Mouse (Mus musculus): ENCODE measurements around the gene Fli1. TPM values are rescaled to one million over a fixed set of nuclear protein-coding genes. Genes with fewer than 3 reads are reported as not detected.
A peak's percentile ranks its signal among the peaks of the same experiment; 100 is the strongest.

Gene Fli1
- polyA plus RNA-seq, 1 experiment from 2014 or later, result 31.0 TPM

DNA sequence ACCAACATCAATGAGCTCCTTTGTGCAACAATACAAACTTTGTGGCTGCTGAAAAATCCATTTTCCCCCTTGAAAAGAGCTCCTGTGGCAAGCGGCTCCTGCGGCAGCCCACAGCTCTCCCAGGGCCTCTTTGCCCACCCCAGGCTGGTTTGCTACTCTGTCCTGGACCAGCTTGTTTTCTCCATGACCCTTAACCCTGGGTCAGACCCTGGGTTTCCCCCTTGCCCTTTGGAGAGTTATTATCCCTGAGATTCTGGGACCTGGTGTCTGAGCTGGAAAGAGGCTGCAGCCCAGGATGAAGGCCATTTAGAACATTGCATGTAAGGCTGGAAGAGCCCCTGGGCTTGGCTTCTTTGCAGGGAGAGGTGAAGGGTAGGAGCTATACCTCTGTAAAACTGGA is 4.1 kb upstream of the Fli1 start:
- H3K27me3 ChIP-seq, result peaks cover 43% of the 10 kb centered on the region
- no peak overlapping the region for H3K9ac ChIP-seq
- no peak for ATAC-seq (replicated peaks; ENCODE audit: low FRiP score)
- no peak overlapping the region for H3K27ac ChIP-seq
- no peaks in the 10 kb centered on the region for H3K36me3 ChIP-seq
- H3K4me3 ChIP-seq (replicated peaks), result no peak overlapping the region
- H3K4me2 ChIP-seq, result no peak overlapping the region
- peaks cover 88% of the 10 kb centered on the region for H3K4me1 ChIP-seq
- WGBS, result 77% methylated on average over 2 of the region's 2 CpGs
- H3K9me3 ChIP-seq (replicated peaks), result no peaks in the 10 kb centered on the region

DNA sequence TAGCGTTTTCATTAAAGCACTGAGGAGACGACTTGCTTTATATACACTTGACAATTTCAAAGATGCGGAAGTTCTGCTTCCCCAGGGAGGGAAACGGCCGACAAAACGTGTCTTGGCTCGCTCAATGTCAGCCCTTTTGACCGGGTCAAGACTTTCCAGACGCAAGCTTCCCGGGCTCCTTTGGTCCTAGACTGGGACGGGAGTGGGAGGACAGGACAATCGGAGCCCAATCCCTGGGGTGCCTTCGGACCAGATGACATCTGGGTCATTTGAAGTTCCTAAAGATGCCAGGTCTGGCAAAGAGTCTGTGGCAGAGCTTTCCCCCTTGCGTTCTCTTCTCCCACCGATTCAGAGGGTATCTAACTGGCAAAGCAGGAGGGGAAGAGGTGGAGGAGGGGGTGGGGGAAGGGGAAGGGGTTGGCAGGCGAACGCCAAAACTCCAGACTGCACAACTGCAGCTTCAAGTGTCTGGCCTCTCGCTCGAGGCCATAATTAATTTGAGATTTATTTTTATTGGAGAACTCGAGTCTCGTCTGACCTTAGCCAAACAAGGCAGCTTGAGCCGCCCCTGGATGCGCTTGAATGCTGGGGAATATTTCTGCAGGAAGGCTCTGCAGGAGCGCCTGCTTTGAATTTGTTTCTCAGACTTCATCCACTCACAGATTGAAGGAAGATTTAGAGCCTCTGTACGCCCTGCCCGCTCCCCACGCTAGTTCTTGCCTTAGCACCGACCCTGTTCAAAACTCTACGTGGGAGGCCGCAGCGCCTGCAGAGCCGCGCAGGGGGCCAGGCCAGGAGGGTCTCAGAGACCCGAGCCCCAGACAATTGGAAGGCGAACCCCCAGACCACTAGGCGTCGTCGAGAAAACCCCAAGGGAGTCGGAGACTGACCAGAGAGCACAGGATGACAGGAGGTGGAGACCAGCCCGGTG is 2.3 kb upstream of the Fli1 start:
- Histone ChIP-seq H3K4me1 (peaks cover 93% of the 10 kb centered on the region), H3K27ac (peak overlapping the region; percentile 90), H3K9me3 (replicated peaks) (no peaks in the 10 kb centered on the region), H3K9ac (no peak overlapping the region), H3K36me3 (no peaks in the 10 kb centered on the region), H3K4me3 (replicated peaks) (peak overlapping the region; percentile 25), H3K27me3 (peaks cover 53% of the 10 kb centered on the region), H3K4me2 (peak overlapping the region; percentile 95)
- ATAC-seq (replicated peaks; ENCODE audit: low FRiP score), result peak; percentile 53
- 3% methylated on average over 40 of the region's 40 CpGs for WGBS

DNA sequence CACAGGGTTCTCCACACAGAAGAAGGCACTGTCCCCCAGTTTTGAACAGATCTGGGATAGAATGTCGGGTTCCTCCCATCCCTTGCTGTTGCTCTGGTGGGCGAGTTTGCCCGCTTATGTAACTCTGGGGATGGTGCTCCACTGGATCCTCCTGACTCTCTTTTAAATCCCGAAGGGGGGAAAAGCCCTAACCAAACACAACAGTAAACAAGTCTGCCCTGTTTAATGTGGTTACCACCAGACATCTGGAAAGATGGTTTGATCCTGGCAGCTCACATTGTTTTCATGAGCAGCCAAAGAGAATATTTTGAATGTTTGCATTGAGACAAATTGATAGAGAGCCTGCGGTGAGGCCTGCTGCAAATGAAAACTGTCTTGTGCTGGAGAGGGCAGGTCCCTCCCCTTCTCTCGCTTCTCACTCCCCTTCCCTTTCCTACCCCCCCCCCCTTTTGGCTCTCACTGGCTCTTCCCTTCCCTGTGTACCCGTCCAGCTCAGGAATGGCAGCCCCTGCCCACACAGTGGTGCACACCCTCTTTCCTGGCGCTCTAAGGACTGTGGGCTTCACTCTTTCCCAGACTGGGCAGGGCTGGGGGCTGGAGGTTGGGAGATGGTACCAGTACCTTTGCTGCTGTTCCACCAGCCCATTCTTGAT is 1.4 kb upstream of the Fli1 start:
- Histone ChIP-seq H3K4me2 (peak overlapping the region; percentile 95), H3K27ac (peak overlapping the region; percentile 90), H3K4me1 (peaks cover 90% of the 10 kb centered on the region), H3K9me3 (replicated peaks) (no peaks in the 10 kb centered on the region), H3K27me3 (peaks cover 60% of the 10 kb centered on the region), H3K36me3 (no peaks in the 10 kb centered on the region), H3K9ac (no peak overlapping the region), H3K4me3 (replicated peaks) (peak overlapping the region; percentile 74)
- WGBS, result 16% methylated on average over 8 of the region's 8 CpGs
- ATAC-seq (replicated peaks; ENCODE audit: low FRiP score), result no peak

DNA sequence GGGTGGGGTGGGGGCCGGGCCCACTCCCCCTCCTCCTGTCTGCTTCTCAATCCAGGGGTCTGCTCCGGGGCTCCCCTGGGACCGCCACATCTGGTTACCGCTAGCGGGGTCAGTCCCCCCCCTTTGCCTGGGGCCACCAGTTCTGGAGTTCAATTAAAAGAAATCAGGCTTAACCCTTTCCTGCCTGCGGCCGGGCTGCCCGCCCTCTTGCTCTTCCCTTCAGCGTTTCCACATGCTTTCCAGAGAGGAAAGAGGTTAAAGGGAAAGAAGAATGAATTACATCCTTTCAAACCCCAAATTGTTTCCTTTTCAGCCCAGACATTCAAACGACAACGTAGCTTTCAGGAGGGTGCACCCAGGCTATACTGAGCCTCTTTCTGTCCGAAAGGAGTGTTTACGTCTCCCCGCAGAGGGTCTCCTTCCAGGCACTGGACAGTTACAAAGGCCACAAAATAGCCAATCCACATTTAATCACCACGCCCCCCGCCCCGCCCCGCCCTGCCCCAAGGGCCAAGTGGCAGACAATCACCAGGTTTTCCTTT is 450 bp upstream of the Fli1 start:
- ATAC-seq (replicated peaks; ENCODE audit: low FRiP score), result no peak
- Histone ChIP-seq H3K9ac (peak overlapping the region; percentile 53), H3K4me1 (peaks cover 91% of the 10 kb centered on the region)

DNA sequence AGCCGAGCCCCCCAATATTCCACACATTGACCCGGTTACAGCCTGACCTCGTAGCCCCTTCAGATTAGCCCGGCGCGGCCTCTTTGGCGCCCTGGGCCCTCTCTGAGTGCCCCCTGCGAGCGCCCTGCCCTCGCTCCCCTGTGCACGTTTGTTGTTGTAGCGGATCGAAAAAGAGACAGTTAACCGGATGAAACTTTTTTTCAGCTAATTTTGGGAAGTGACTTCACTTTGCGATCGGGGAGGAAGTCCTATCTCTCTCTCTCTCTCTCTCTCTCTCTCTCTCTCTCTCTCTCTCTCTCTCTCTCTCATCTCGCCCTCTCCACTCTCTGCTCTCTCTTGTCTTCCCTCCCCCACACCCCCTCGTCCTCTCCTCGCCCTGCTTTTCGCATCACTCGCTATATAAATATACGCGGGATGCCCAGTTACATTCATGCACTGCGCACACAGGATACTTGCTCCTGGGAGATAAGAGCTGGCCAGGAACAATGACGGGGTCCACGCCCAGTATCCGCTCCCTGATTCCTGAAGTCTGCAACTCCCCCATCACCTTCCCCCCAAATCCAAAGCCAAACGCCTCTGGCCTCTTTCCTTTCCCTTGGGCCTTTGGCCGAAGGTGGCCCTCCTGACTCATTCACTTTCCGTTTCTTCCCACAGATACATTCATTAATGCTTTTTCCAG is 1.3 kb downstream of the Fli1 start:
- Histone ChIP-seq H3K27ac (peak overlapping the region; percentile 90), H3K4me3 (replicated peaks) (peak overlapping the region; percentile 74), H3K4me1 (peaks cover 76% of the 10 kb centered on the region), H3K27me3 (peaks cover 59% of the 10 kb centered on the region), H3K9me3 (replicated peaks) (no peaks in the 10 kb centered on the region), H3K36me3 (no peaks in the 10 kb centered on the region), H3K4me2 (peak overlapping the region; percentile 95), H3K9ac (peak overlapping the region; percentile 82)
- under 1% methylated on average over 30 of the region's 30 CpGs for WGBS
- no peak for ATAC-seq (replicated peaks; ENCODE audit: low FRiP score)

More for the DNA sequence above, 450 bp upstream of the Fli1 start:
- Histone ChIP-seq H3K27me3 (peaks cover 64% of the 10 kb centered on the region), H3K4me2 (peak overlapping the region; percentile 95), H3K27ac (peak overlapping the region; percentile 90), H3K36me3 (no peaks in the 10 kb centered on the region), H3K4me3 (replicated peaks) (peak overlapping the region; percentile 74), H3K9me3 (replicated peaks) (no peaks in the 10 kb centered on the region)
- under 1% methylated on average over 18 of the region's 18 CpGs for WGBS

DNA sequence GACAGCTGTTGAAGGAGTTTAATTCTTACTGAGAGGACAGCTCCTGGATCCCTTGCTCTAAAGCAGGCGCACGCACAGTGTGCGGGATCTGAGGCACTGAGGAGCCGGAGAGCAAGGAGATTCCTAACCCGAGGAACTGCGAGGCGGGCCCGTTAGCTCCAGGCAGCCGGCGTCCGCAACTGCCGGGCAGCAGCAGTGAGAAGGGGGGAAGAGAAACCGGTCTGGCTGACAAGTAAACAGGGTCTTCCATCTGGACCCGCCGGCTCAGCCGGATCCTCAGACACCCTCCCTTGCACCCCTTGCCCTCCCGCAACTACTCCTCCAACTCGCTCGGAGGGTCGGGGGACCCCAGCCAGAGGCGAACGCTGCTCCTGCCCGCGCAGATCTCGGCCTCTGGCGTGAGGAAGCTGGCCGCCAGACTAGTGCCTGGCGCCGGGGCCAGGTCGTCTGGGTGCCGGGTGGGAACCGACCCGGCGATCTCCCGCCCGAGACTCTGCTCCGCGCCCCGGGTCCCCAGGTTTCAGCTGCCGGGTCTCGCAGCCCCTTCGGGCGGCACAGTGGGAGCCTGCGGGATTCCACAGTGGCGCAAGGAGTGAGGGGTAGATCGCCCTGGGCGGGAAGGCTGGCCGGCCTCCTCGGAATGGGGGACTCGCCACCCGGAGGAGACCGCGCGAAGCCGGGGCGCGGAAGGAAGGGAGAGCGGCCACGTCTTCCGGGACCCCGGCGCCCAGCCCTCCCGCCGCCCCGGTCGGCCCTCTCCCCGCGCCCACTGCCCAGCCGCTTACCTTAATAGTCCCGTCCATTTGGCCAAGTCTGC is 2.0 kb downstream of the Fli1 start:
- Histone ChIP-seq H3K9me3 (replicated peaks) (no peaks in the 10 kb centered on the region), H3K4me3 (replicated peaks) (peak overlapping the region; percentile 74), H3K27me3 (peaks cover 51% of the 10 kb centered on the region), H3K27ac (peak overlapping the region; percentile 90), H3K9ac (peak overlapping the region; percentile 82), H3K4me2 (peak overlapping the region; percentile 95), H3K36me3 (no peaks in the 10 kb centered on the region), H3K4me1 (peaks cover 68% of the 10 kb centered on the region)
- ATAC-seq (replicated peaks; ENCODE audit: low FRiP score), result 0 out of 2 replicates have a peak, but pooled peaks have one; percentile 8
- under 1% methylated on average over 61 of the region's 70 CpGs for whole genome bisulfite sequencing

DNA sequence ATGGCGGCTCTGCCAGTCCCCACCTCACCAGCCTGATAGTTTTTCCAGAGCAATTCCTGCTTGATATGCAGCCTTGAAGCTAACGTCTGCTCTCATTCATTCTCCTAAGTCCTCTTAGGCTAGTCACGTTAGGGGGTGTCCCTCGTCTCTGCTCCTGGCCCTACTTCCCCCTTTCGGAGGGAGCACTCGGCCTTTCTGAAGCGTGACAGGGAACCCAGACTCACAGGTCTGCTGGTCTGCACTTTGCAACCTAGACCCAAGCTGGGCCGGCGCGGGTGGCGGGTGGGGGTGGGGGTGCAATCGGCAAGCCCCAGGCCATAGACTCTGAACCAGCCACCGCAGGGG is 2.6 kb downstream of the Fli1 start:
- H3K4me2 ChIP-seq, result peak overlapping the region; percentile 95
- peaks cover 62% of the 10 kb centered on the region for H3K4me1 ChIP-seq
- H3K27ac ChIP-seq, result peak overlapping the region; percentile 90
- peaks cover 47% of the 10 kb centered on the region for H3K27me3 ChIP-seq
- H3K4me3 ChIP-seq (replicated peaks), result peak overlapping the region; percentile 74
- no peaks in the 10 kb centered on the region for H3K9me3 ChIP-seq (replicated peaks)
- ATAC-seq (replicated peaks; ENCODE audit: low FRiP score), result peak; percentile 26; the same call in 1 of the 2 replicates
- 2% methylated on average over 13 of the region's 13 CpGs for WGBS
- H3K9ac ChIP-seq, result peak overlapping the region; percentile 82
- H3K36me3 ChIP-seq, result no peaks in the 10 kb centered on the region

DNA sequence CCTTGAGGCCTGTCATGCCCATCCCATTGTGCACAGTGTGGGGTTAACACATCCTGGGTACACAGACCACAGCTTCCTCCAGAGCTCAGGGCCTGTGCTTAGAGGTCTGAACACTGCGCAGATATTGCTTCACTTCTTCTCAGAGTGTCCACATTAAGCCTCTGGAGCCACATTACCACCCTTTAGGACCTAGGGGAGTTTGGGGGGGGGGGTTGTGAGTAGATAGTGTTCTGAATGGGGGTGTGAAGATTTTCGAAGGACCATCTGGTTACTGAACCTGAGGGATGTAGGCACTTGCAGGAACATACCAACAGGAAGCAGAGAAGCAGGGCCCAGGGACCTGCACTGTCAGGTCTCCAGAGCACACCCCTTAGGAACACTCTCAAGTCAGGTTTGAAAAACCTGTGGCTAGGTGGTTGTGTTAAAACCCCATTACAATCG is 3.3 kb downstream of the Fli1 start:
- Histone ChIP-seq H3K4me2 (peak overlapping the region; percentile 95), H3K36me3 (no peaks in the 10 kb centered on the region), H3K9ac (no peak overlapping the region), H3K27me3 (peaks cover 46% of the 10 kb centered on the region), H3K4me3 (replicated peaks) (peak overlapping the region; percentile 74), H3K9me3 (replicated peaks) (no peaks in the 10 kb centered on the region), H3K4me1 (peaks cover 56% of the 10 kb centered on the region), H3K27ac (no peak overlapping the region)
- 37% methylated on average over 3 of the region's 3 CpGs for WGBS
- no peak for ATAC-seq (replicated peaks; ENCODE audit: low FRiP score)

DNA sequence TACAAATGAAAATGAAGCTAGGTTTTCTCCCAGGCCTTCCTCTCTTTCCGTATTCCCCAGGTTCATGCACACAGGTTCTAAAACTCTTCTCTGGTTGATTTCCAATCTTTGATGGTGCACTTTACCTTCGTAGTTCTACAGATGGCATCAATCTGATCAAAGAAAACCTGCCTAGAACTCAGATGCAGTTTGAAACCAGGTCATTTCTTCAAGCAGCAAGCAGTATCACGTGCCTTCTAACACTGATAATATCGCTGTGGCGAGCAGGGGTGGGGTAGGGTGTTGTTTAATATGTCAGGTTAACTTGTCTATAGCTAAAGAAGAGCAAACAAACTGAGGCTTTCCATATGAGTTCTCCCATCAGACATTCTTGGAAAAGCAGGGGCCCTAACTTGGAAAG is 4.5 kb downstream of the Fli1 start:
- Histone ChIP-seq H3K36me3 (no peaks in the 10 kb centered on the region), H3K9ac (no peak overlapping the region), H3K9me3 (replicated peaks) (no peaks in the 10 kb centered on the region), H3K27ac (no peak overlapping the region), H3K27me3 (peaks cover 34% of the 10 kb centered on the region), H3K4me1 (peaks cover 43% of the 10 kb centered on the region), H3K4me2 (peak overlapping the region; percentile 95), H3K4me3 (replicated peaks) (0 out of 2 replicates have a peak overlapping the region, but pooled peaks have one; percentile 5)
- WGBS, result 78% methylated on average over 5 of the region's 5 CpGs
- no peak for ATAC-seq (replicated peaks; ENCODE audit: low FRiP score)

DNA sequence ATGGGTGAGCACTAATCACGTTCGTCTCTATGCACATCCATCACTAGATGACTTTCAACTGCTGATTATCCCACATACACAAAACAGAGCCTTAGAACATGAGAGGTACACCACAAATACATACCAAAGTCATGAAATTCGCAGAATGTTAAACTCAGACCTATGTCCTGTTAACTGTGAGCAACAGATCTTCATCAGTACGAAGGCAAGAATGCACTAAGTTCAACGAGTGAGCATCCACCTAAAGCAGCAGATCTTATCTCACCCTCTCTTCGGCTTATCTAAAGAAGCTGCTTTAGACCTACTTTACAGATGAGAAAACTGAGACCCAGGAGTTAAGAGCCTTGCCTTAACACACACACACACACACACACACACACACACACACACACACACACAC is 5.0 kb downstream of the Fli1 start:
- Histone ChIP-seq H3K4me3 (replicated peaks) (no peak overlapping the region), H3K9ac (no peak overlapping the region), H3K4me1 (peaks cover 39% of the 10 kb centered on the region), H3K27ac (no peak overlapping the region), H3K36me3 (no peaks in the 10 kb centered on the region), H3K27me3 (peaks cover 29% of the 10 kb centered on the region), H3K9me3 (replicated peaks) (no peaks in the 10 kb centered on the region), H3K4me2 (peak overlapping the region; percentile 95; the same call in 1 of the 2 replicates)
- ATAC-seq (replicated peaks; ENCODE audit: low FRiP score), result no peak
- WGBS, result 70% methylated on average over 6 of the region's 6 CpGs

Measured in kidney, embryonic 15.5 days (tissue).